Mouse (Mus musculus) adrenal gland, postnatal 25 days (tissue): ENCODE measurements around the gene Gm20738. TPM values are rescaled to one million over a fixed set of nuclear protein-coding genes. Genes with fewer than 3 reads are reported as not detected.
"Not testable (repeated sequence)": the region's sequence is repeated elsewhere in the genome, so short reads cannot be mapped to it uniquely, and the experiment has no call there.

Experiments used
- DNase-seq: peaks from one replicate; pipeline ENCODE4 v3.0.0; 2021; ENCODE audit warnings: mixed read lengths
- long read RNA-seq: library from polyadenylated mRNA; stranded (forward); transcript quantifications from one replicate; pipeline ENCODE4 v2.0.0, GENCODE M21; 2021
- total RNA-seq: library from RNA; stranded (reverse); gene quantifications from 2 replicates; pipeline ENCODE4 v1.2.3, GENCODE M21; 2021

Gene Gm20738
- not detected in 2 replicates for total RNA-seq
- long read RNA-seq, result 0 reads

DNA sequence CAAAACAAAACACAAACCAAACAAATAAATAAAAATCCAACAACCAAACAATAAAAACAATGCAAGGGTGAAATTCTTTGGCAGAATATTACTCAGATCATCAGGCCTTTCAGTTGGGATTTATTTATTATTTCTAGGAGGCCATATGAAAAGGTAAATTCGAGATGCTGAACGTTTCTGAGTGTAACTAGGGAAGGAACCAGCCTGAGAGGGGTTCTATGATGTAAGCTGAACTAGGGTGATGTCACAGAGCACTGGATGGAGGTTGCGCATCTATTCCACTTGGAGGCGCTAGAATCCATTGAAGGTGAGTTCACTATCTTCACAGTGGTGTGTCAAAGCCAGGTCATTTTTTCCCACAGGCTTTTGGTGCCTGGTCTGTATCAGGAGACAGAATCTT lies at the start of gene Gm20738:
Gene Gm20738, plus strand, starts transcription at position 301 of the 400 bp plus-strand sequence.
- DNase-seq, result not testable (repeated sequence)
